Mouse (Mus musculus) heart, embryonic 10.5 days (tissue): Measurements from ENCODE around the gene Pakap. TPM values are rescaled to one million over a fixed set of nuclear protein-coding genes. Genes with fewer than 3 reads are reported as not detected.
A peak's percentile ranks its signal among the peaks of the same experiment; 100 is the strongest.

Source experiments
- DNase-seq: peaks from one replicate; pipeline ENCODE4 v3.0.0-alpha.2; 2017; ENCODE audit warnings: low spot score
- H3K27ac ChIP-seq: fragments of 300-500 bp; sonication (generic); 2 replicates; pipeline ENCODE4 v1.5.1; 2016; ENCODE audit warnings: mild to moderate bottlenecking
- H3K27me3 ChIP-seq: fragments of 300-500 bp; sonication (generic); 2 replicates; pipeline ENCODE4 v1.6.1; 2016; ENCODE audit warnings: mild to moderate bottlenecking; ENCODE audit not compliant: poor library complexity, insufficient read depth, severe bottlenecking
- H3K36me3 ChIP-seq: fragments of 300-500 bp; sonication (generic); 2 replicates; pipeline ENCODE4 v1.6.1; 2016; ENCODE audit warnings: mild to moderate bottlenecking, moderate library complexity
- H3K4me1 ChIP-seq: fragments of 300-500 bp; sonication (generic); 2 replicates; pipeline ENCODE4 v1.6.1; 2016; ENCODE audit warnings: mild to moderate bottlenecking
- H3K4me3 ChIP-seq: fragments of 300-500 bp; sonication (generic); 2 replicates; pipeline ENCODE4 v1.5.1; 2016; ENCODE audit warnings: mild to moderate bottlenecking, moderate library complexity
- H3K9me3 ChIP-seq: fragments of 300-500 bp; sonication (generic); 2 replicates; pipeline ENCODE4 v1.6.1; 2016; ENCODE audit warnings: mild to moderate bottlenecking, moderate library complexity
- WGBS: fragments of 180-500 bp; shearing (Covaris S2); methylation state at CpG from one replicate; pipeline ENCODE4 v1.1.7; 2016; 5-methylcytosine and 5-hydroxymethylcytosine counted together
- polyA plus RNA-seq: library from polyadenylated mRNA; unstranded; fragments of >200 nt; fragmentation: Nextera tagmentation; extraction: Ambion mirVana; gene quantifications from 2 replicates; pipeline ENCODE4 v1.2.1, GENCODE M21; 2016

The Pakap gene
- polyA plus RNA-seq, 1 experiment from 2014 or later: 53.0 TPM

DNA sequence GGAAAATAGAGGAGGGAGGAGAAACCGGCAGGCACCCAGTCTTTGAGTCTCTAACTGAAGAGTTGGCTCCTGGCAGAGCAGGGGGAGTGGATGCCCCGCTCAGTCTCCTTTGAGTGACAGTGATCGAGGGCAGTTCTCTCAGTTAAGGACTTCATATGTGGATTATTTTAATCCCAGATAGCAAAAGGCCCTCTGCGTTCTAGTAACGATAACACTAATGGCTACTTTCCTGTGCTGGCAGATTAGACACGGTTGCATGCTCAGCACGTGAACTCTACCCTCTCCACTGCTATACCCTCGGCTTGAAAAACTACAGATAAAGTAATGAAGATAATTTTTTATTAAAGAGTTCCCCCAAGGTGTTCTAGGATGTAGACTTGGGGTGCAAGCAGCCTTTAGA is 226.0 kb downstream of the Pakap start:
- Histone ChIP-seq H3K27me3 (no peaks in the 10 kb centered on the region), H3K4me3 (no peak overlapping the region), H3K4me1 (peaks cover 67% of the 10 kb centered on the region), H3K9me3 (no peaks in the 10 kb centered on the region), H3K27ac (peak overlapping the region; percentile 49; the same call in 1 of the 2 replicates), H3K36me3 (no peaks in the 10 kb centered on the region)
- 12% methylated on average over 8 of the region's 8 CpGs for WGBS
- DNase-seq: no peak

DNA sequence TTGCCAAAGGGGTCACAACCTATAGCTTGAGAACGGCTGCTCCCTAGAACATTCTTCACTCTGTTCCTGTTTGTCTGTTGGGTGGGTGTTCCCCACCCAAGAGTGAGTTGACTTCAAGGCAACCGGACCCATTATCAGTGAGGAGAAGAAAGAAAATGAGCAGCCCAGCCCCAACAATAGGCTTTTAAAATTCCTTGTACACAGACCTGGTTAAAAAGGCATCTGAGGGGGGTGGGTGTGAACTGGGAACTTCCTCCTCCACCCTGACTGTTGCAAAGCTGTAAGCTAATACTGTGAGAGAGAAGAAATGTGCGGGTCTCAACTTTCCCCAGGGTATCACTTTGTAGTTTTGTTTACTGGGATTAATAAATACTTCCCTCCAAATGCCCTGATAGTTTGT is 226.6 kb downstream of the Pakap start:
- H3K9me3 ChIP-seq: no peaks in the 10 kb centered on the region
- H3K36me3 ChIP-seq: no peaks in the 10 kb centered on the region
- 12% methylated on average over 3 of the region's 3 CpGs for WGBS
- H3K27ac ChIP-seq: peak overlapping the region; percentile 49; the same call in 1 of the 2 replicates
- peaks cover 63% of the 10 kb centered on the region for H3K4me1 ChIP-seq
- DNase-seq: no peak
- no peaks in the 10 kb centered on the region for H3K27me3 ChIP-seq
- no peak overlapping the region for H3K4me3 ChIP-seq

DNA sequence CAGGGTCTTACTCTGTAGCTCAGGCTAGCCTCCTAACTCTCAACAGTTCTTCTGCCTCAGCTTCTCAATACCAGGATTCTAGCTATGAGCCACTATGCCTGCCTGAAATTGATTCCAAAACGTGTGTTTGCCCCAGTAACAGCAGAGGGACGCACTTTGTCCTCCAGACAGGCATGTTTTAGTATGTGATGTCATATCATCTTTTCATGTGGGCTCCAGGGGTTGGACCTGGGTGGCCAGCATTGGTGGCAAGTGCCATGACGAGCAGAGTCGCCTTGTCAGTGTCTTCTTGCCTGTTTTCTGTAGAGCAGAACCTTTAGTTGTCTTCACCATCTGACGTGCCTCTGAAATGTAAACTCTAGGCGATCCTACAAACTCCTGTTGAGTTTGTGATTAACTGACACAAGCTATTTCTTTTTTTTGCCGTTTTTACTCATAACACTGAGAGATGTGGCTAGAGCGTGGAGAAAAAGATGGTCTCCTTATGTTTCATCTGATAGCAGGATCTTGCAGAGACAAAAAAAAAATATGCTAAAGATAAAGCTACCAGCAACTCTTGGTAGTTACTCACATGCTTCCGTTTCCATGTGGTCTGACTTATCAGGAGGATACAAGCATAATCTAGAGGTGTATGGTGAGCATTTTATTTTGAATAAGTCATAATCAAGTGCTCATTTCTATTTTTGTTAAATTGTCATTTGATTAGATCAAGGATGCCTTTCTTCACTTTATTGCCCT is 229.7 kb downstream of the Pakap start:
- WGBS: 56% methylated on average over 9 of the region's 9 CpGs
- Histone ChIP-seq H3K9me3 (no peaks in the 10 kb centered on the region), H3K27me3 (no peaks in the 10 kb centered on the region), H3K27ac (peak overlapping the region; percentile 72), H3K4me3 (no peak overlapping the region), H3K36me3 (peaks cover 10% of the 10 kb centered on the region), H3K4me1 (peaks cover 60% of the 10 kb centered on the region)
- no peak for DNase-seq

DNA sequence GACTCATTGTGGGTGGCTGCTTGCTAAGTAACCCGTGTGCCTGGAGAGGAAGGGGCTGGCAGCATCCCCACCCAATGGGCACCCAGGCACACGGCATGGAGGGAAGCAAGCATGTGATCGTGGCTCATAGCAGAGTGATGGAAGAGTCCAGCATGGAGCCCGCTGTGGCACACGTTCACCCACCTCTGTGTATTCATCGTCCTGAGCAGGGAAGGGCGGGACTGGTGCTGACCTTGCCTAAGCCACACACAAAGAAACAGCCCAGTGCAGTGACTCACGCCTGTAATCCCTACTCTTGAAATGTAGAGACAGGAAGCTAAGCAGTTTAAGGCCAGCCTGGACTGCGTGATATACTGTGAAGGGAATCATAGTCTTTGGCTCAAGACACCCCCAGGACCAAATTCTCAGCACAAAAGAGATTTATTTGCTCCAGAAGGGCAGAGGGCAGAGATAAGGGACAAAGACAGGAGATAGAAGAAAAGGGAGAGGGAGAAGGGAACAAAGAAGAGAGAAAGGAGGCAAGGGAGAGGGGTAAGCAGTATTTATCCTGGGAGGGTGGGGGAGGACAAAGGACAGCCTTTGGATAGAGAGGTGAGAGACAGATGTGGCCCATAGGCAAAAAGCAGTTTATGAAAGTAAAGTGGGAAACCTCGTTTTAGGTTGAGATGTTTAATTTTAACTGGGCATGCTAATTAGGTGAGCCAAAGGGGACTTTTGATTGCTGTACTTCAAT is 230.5 kb downstream of the Pakap start:
- Histone ChIP-seq H3K9me3 (no peaks in the 10 kb centered on the region), H3K27ac (peak overlapping the region; percentile 72), H3K36me3 (peaks cover 12% of the 10 kb centered on the region), H3K27me3 (no peaks in the 10 kb centered on the region), H3K4me3 (no peak overlapping the region), H3K4me1 (peaks cover 53% of the 10 kb centered on the region)
- 36% methylated on average over 10 of the region's 10 CpGs for WGBS
- DNase-seq: peak; percentile 80

DNA sequence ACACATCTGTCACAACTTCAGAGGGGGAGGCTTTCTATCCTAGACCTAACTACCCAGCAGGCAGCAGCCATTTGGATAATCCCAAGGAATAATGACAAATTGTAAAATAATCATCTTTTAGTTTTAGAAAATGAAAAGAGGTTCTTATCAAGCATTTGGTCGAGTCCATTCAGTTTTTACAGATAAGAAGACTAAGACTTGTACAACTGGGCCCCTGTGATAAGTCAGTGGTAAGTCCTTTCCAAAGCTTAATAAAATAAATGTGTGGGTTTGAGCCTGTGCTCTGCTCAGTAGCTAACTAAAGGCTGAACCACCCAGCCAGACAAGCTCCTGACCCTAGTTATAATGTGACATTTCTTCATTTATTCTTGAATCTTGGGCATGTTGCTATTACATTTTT is 231.3 kb downstream of the Pakap start:
- H3K4me3 ChIP-seq: no peak overlapping the region
- peaks cover 45% of the 10 kb centered on the region for H3K4me1 ChIP-seq
- H3K36me3 ChIP-seq: peaks cover 12% of the 10 kb centered on the region
- DNase-seq: no peak
- H3K27ac ChIP-seq: peak overlapping the region; percentile 72; the same call in 1 of the 2 replicates
- no peaks in the 10 kb centered on the region for H3K27me3 ChIP-seq
- WGBS: 26% methylated on average over 1 of the region's 1 CpGs
- H3K9me3 ChIP-seq: no peaks in the 10 kb centered on the region

DNA sequence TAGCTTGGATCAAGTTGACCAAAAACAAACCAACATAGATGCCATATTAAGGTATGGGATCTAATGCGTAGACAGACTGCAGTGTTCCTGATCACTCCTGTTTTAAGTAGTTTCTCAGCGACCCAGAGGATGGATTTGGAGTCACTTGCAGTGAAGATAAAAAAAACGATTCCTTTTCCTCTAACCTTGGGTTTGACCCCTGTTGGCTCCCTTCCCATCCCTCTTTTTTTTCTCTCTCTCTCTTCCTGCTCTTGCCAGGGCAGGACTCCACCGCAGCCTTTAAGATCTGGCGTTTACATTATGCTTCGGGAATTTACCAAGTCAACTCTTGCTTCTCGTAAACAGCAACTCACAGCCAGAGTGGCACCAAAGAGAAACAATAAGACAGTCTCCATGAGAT is 233.3 kb downstream of the Pakap start:
- DNase-seq: no peak
- Histone ChIP-seq H3K4me3 (no peak overlapping the region), H3K9me3 (no peaks in the 10 kb centered on the region), H3K27me3 (no peaks in the 10 kb centered on the region), H3K4me1 (peaks cover 38% of the 10 kb centered on the region), H3K36me3 (peaks cover 12% of the 10 kb centered on the region), H3K27ac (peak overlapping the region; percentile 42; the same call in 1 of the 2 replicates)
- 65% methylated on average over 7 of the region's 7 CpGs for WGBS

DNA sequence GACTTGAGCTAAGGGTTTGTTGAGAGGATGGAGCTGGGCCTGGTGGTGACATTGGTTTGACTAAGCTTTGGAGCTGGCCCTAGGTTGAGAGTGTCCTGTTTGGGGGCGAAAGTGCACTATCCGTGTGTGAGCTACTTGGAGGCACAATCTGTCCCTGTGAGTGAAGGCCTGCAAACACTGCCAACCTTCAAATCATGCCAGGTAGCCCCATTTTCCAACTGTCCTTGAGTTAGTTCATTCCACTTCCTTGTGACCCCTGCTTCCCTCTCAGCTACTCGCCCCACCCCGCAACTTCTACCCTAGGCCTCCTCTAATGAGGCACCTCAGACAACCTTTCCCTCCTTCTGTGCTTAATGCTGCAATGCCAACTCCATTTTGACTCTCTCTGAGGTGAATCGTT is 234.0 kb downstream of the Pakap start:
- Histone ChIP-seq H3K27me3 (no peaks in the 10 kb centered on the region), H3K36me3 (peaks cover 12% of the 10 kb centered on the region), H3K4me3 (no peak overlapping the region), H3K27ac (peak overlapping the region; percentile 42; the same call in 1 of the 2 replicates), H3K9me3 (no peaks in the 10 kb centered on the region), H3K4me1 (peaks cover 38% of the 10 kb centered on the region)
- WGBS: 86% methylated on average over 5 of the region's 5 CpGs
- DNase-seq: no peak

DNA sequence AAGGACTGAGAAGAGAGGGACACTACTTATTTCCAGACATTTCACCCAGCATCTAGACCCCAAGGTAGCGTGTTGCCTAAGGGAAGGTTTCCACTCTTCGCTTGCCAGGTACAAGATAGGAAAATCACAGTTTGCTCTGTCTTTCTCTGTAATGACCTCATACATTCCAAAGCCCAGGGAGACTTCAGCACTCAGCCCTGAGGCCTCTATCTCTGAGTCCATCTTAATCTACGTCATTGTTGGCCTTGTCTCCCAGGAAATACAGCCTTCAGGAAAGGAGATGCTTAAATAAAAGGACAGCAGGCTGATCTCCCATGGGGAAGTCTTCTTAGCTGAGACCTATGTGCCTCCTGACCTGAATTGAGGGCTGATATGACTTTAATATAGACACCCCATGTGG is 234.4 kb downstream of the Pakap start:
- Histone ChIP-seq H3K4me1 (peaks cover 33% of the 10 kb centered on the region), H3K9me3 (no peaks in the 10 kb centered on the region), H3K27me3 (no peaks in the 10 kb centered on the region), H3K36me3 (peaks cover 12% of the 10 kb centered on the region), H3K4me3 (no peak overlapping the region), H3K27ac (peak overlapping the region; percentile 42; the same call in 1 of the 2 replicates)
- whole genome bisulfite sequencing: 72% methylated on average over 3 of the region's 3 CpGs
- DNase-seq: no peak

DNA sequence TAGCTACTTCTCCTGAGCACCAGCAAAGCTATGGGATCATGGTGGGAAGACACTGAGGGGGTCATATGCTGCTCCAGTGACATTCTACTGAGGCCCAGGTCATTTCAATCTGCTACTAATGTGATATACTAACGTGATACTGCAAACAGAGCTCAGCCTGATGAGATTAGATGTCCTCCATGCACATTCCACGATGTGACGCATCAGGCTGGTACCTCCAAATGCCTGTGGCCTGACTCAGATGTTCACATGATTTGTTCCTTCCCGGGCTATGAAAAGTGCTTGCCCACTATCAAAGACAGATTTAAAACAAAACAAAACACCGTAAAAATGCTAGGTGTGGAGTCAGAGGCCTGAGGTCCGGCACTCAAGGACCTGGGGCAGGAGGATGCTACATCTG is 236.9 kb downstream of the Pakap start:
- H3K27me3 ChIP-seq: no peaks in the 10 kb centered on the region
- H3K36me3 ChIP-seq: peaks cover 22% of the 10 kb centered on the region
- peaks cover 16% of the 10 kb centered on the region; the same call in 1 of the 2 replicates for H3K4me1 ChIP-seq
- DNase-seq: no peak
- H3K9me3 ChIP-seq: no peaks in the 10 kb centered on the region
- no peak overlapping the region for H3K4me3 ChIP-seq
- WGBS: 57% methylated on average over 6 of the region's 6 CpGs
- H3K27ac ChIP-seq: no peak overlapping the region

DNA sequence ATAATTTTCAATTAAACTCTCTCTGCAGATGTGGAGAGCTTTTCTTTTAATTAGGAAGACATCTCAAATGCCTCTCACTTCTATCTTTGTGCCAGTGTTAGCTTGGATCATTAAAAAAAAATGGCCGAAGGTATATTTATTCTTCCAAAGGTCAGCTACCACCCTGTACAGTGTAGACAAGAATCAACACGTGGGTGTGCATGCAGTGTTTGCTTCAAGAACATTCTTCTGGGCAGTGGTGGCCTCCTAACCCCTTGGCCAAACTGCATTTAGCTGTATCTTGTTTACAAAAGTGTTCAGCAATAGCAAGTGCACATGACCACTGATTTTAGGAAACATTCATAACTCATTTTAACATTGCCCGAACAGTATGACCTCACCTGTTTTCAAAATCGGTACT is 241.5 kb downstream of the Pakap start:
- Histone ChIP-seq H3K36me3 (peaks cover 12% of the 10 kb centered on the region; the same call in 1 of the 2 replicates), H3K9me3 (no peaks in the 10 kb centered on the region), H3K27ac (no peak overlapping the region), H3K4me3 (no peak overlapping the region), H3K4me1 (peaks cover 27% of the 10 kb centered on the region), H3K27me3 (no peaks in the 10 kb centered on the region)
- 84% methylated on average over 4 of the region's 4 CpGs for WGBS
- no peak for DNase-seq

DNA sequence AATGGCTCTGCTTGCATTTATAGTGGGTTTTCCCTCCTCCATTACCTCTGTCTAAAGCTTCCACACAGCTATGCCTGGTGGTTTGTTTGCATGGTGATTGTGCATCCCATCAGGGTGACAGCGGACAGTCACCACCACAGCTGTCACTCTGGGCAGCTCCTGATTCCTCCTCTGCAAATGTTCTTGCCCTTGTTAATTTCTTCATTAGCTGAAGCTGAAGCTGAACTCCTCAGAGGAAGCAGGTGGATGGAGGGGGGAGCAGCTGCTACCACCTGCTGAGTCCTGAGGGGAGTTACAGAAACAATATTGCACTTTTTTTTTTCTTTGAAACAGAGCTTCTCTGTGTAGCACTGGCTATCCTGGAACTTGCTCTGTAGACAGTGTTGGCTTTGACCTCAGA is 244.1 kb downstream of the Pakap start:
- H3K27ac ChIP-seq: peak overlapping the region; percentile 86
- H3K9me3 ChIP-seq: no peaks in the 10 kb centered on the region
- DNase-seq: no peak
- no peak overlapping the region for H3K4me3 ChIP-seq
- peaks cover 12% of the 10 kb centered on the region; the same call in 1 of the 2 replicates for H3K36me3 ChIP-seq
- WGBS: 77% methylated on average over 1 of the region's 1 CpGs
- no peaks in the 10 kb centered on the region for H3K27me3 ChIP-seq
- H3K4me1 ChIP-seq: peaks cover 27% of the 10 kb centered on the region

DNA sequence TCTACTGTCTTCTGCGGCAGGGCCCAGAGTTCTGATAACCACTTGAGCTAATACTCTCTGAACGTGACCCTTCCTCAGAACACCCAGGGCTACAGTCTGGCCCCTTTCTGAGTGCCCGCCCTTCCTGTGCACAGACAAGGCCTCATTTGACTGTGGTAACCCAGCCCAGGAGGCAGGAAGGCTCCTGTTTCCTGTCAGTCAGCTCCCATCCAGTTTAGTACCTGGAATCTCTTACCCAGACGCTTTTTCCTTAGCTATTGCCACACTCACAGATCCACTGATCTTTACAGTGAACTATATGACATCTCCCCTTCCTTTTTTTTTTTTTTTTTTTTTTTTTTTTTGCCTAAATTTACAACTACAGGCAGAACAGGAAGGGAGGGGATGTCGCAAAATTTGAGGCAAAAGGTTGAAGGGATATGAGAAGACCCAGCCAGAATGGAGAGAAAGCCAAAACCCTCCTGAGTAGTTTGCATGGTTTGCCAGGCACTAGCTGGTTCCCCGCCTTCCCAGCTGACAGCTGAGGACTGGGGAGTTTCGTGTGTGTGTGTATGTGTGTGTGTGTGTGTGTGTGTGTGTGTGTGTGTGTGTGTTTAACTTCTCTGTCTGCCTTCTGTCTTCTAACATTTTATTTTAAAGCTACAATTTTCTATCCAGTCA is 245.1 kb downstream of the Pakap start:
- H3K9me3 ChIP-seq: no peaks in the 10 kb centered on the region
- H3K4me1 ChIP-seq: peaks cover 27% of the 10 kb centered on the region
- H3K36me3 ChIP-seq: peaks cover 12% of the 10 kb centered on the region
- 19% methylated on average over 7 of the region's 7 CpGs for WGBS
- H3K27me3 ChIP-seq: no peaks in the 10 kb centered on the region
- peak; percentile 93 for DNase-seq
- peak overlapping the region; percentile 86 for H3K27ac ChIP-seq
- H3K4me3 ChIP-seq: no peak overlapping the region

DNA sequence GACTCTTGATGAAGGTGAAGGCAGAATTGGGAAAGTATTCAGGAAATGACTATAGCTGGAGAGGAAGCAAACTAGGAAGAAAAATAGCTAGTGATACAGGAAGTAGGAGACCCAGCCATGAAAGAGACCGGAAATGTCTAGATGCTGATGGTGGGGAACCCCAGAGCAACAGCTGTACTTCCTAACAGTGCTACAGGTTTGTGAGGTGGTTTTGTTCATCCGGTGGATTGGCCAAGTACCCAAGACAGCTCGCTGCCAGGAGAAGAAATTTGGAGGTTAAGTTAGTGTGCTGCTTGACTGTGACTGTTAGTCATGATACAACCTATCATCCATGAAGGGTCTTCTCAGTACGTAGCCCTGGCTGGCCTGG is 245.6 kb downstream of the Pakap start:
- peak overlapping the region; percentile 86 for H3K27ac ChIP-seq
- peaks cover 27% of the 10 kb centered on the region for H3K4me1 ChIP-seq
- H3K27me3 ChIP-seq: no peaks in the 10 kb centered on the region
- no peak overlapping the region for H3K4me3 ChIP-seq
- peaks cover 9% of the 10 kb centered on the region for H3K36me3 ChIP-seq
- no peaks in the 10 kb centered on the region for H3K9me3 ChIP-seq
- WGBS: 78% methylated on average over 4 of the region's 4 CpGs
- DNase-seq: no peak
